Mouse (Mus musculus): ENCODE measurements around the gene Ablim1. TPM values are rescaled to one million over a fixed set of nuclear protein-coding genes. Genes with fewer than 3 reads are reported as not detected.
A peak's percentile ranks its signal among the peaks of the same experiment; 100 is the strongest.

Ablim1 gene
- polyA plus RNA-seq, 1 experiment from 2014 or later, result 11.6 TPM

- Histone ChIP-seq H3K27ac (ENCODE audit: low read depth, low read length) (no peak overlapping the region), H3K4me2 (no peak overlapping the region), H3K36me3 (ENCODE audit: control insufficient read depth, insufficient read depth, low read length) (no peaks in the 10 kb centered on the region), H3K27me3 (replicated peaks; ENCODE audit: control insufficient read depth, insufficient read depth, low read length) (no peaks in the 10 kb centered on the region), H3K9ac (ENCODE audit: low read depth, low read length) (no peak overlapping the region), H3K9me3 (ENCODE audit: control insufficient read depth, low read length) (no peaks in the 10 kb centered on the region), H3K4me1 (replicated peaks; ENCODE audit: control insufficient read depth, insufficient read depth, low read length) (no peaks in the 10 kb centered on the region), H3K4me3 (ENCODE audit: low read depth, low read length) (no peak overlapping the region)
- 75% methylated on average over 6 of the region's 6 CpGs for WGBS
- DNase-seq (ENCODE audit: low spot score) (no peak), ATAC-seq (replicated peaks; ENCODE audit: low FRiP score) (no peak)
These were observed 285.3 kb downstream of the Ablim1 start for GRCm38 (mm10) chr19:57029461-57029860.

GRCm38 (mm10) chr19:57028327-57029179 is 286.2 kb downstream of the Ablim1 start:
- ATAC-seq (replicated peaks; ENCODE audit: low FRiP score), result no peak
- DNase-seq (ENCODE audit: low spot score), result no peak
- Histone ChIP-seq H3K4me1 (replicated peaks; ENCODE audit: control insufficient read depth, insufficient read depth, low read length) (no peaks in the 10 kb centered on the region), H3K9ac (ENCODE audit: low read depth, low read length) (no peak overlapping the region), H3K4me2 (no peak overlapping the region), H3K27ac (ENCODE audit: low read depth, low read length) (no peak overlapping the region), H3K4me3 (ENCODE audit: low read depth, low read length) (no peak overlapping the region), H3K36me3 (ENCODE audit: control insufficient read depth, insufficient read depth, low read length) (no peaks in the 10 kb centered on the region), H3K27me3 (replicated peaks; ENCODE audit: control insufficient read depth, insufficient read depth, low read length) (no peaks in the 10 kb centered on the region), H3K9me3 (ENCODE audit: control insufficient read depth, low read length) (no peaks in the 10 kb centered on the region)
- 63% methylated on average over 8 of the region's 8 CpGs for WGBS

GRCm38 (mm10) chr19:57026501-57026900 is 288.2 kb downstream of the Ablim1 start:
- Histone ChIP-seq H3K27ac (ENCODE audit: low read depth, low read length) (no peak overlapping the region), H3K27me3 (replicated peaks; ENCODE audit: control insufficient read depth, insufficient read depth, low read length) (no peaks in the 10 kb centered on the region), H3K9me3 (ENCODE audit: control insufficient read depth, low read length) (no peaks in the 10 kb centered on the region), H3K36me3 (ENCODE audit: control insufficient read depth, insufficient read depth, low read length) (no peaks in the 10 kb centered on the region), H3K4me2 (no peak overlapping the region), H3K9ac (ENCODE audit: low read depth, low read length) (no peak overlapping the region), H3K4me3 (ENCODE audit: low read depth, low read length) (no peak overlapping the region), H3K4me1 (replicated peaks; ENCODE audit: control insufficient read depth, insufficient read depth, low read length) (no peaks in the 10 kb centered on the region)
- ATAC-seq (replicated peaks; ENCODE audit: low FRiP score) (no peak), DNase-seq (ENCODE audit: low spot score) (no peak)
- 56% methylated on average over 4 of the region's 4 CpGs for WGBS

- WGBS, result 67% methylated on average over 8 of the region's 8 CpGs
- Histone ChIP-seq H3K36me3 (ENCODE audit: control insufficient read depth, insufficient read depth, low read length) (no peaks in the 10 kb centered on the region), H3K9me3 (ENCODE audit: control insufficient read depth, low read length) (no peaks in the 10 kb centered on the region), H3K9ac (ENCODE audit: low read depth, low read length) (no peak overlapping the region), H3K4me3 (ENCODE audit: low read depth, low read length) (no peak overlapping the region), H3K4me2 (no peak overlapping the region), H3K27me3 (replicated peaks; ENCODE audit: control insufficient read depth, insufficient read depth, low read length) (no peaks in the 10 kb centered on the region; the same call in 1 of the 2 replicates), H3K4me1 (replicated peaks; ENCODE audit: control insufficient read depth, insufficient read depth, low read length) (peaks cover 4% of the 10 kb centered on the region; the same call in 1 of the 2 replicates), H3K27ac (ENCODE audit: low read depth, low read length) (no peak overlapping the region)
- ATAC-seq (replicated peaks; ENCODE audit: low FRiP score) (no peak), DNase-seq (ENCODE audit: low spot score) (no peak)
These were observed 296.9 kb downstream of the Ablim1 start for GRCm38 (mm10) chr19:57017785-57018179.

- WGBS, result 32% methylated on average over 15 of the region's 15 CpGs
- H3K9ac ChIP-seq (ENCODE audit: low read depth, low read length), result no peak overlapping the region
- H3K4me2 ChIP-seq, result 0 out of 2 replicates have a peak overlapping the region, but pooled peaks have one; percentile 20
- ATAC-seq (replicated peaks; ENCODE audit: low FRiP score) (no peak), DNase-seq (ENCODE audit: low spot score) (no peak)
- H3K4me3 ChIP-seq (ENCODE audit: low read depth, low read length), result no peak overlapping the region
- peaks cover 4% of the 10 kb centered on the region; the same call in 1 of the 2 replicates for H3K4me1 ChIP-seq (replicated peaks; ENCODE audit: control insufficient read depth, insufficient read depth, low read length)
- no peaks in the 10 kb centered on the region; the same call in 1 of the 2 replicates for H3K27me3 ChIP-seq (replicated peaks; ENCODE audit: control insufficient read depth, insufficient read depth, low read length)
- no peaks in the 10 kb centered on the region for H3K9me3 ChIP-seq (ENCODE audit: control insufficient read depth, low read length)
- H3K27ac ChIP-seq (ENCODE audit: low read depth, low read length), result no peak overlapping the region
- no peaks in the 10 kb centered on the region for H3K36me3 ChIP-seq (ENCODE audit: control insufficient read depth, insufficient read depth, low read length)
These were observed 297.5 kb downstream of the Ablim1 start for GRCm38 (mm10) chr19:57016995-57017784.

- Histone ChIP-seq H3K9ac (ENCODE audit: low read depth, low read length) (no peak overlapping the region), H3K36me3 (ENCODE audit: control insufficient read depth, insufficient read depth, low read length) (no peaks in the 10 kb centered on the region), H3K4me2 (no peak overlapping the region), H3K27me3 (replicated peaks; ENCODE audit: control insufficient read depth, insufficient read depth, low read length) (no peaks in the 10 kb centered on the region; the same call in 1 of the 2 replicates), H3K9me3 (ENCODE audit: control insufficient read depth, low read length) (no peaks in the 10 kb centered on the region), H3K4me3 (ENCODE audit: low read depth, low read length) (no peak overlapping the region), H3K4me1 (replicated peaks; ENCODE audit: control insufficient read depth, insufficient read depth, low read length) (peaks cover 4% of the 10 kb centered on the region; the same call in 1 of the 2 replicates), H3K27ac (ENCODE audit: low read depth, low read length) (no peak overlapping the region)
- 75% methylated on average over 3 of the region's 3 CpGs for WGBS
- ATAC-seq (replicated peaks; ENCODE audit: low FRiP score), result no peak
- DNase-seq (ENCODE audit: low spot score), result no peak
These were observed 299.9 kb downstream of the Ablim1 start for GRCm38 (mm10) chr19:57014808-57015207.

- WGBS, result 65% methylated on average over 6 of the region's 6 CpGs
- no peak overlapping the region for H3K4me3 ChIP-seq (ENCODE audit: low read depth, low read length)
- ATAC-seq (replicated peaks; ENCODE audit: low FRiP score), result no peak
These were observed 301.4 kb downstream of the Ablim1 start for GRCm38 (mm10) chr19:57013271-57013677.

GRCm38 (mm10) chr19:57012068-57012467 is 302.7 kb downstream of the Ablim1 start:
- H3K9ac ChIP-seq (ENCODE audit: low read depth, low read length), result no peak overlapping the region
- H3K4me2 ChIP-seq, result no peak overlapping the region
- H3K4me1 ChIP-seq (replicated peaks; ENCODE audit: control insufficient read depth, insufficient read depth, low read length), result peaks cover 4% of the 10 kb centered on the region; the same call in 1 of the 2 replicates
- DNase-seq (ENCODE audit: low spot score), result no peak
- H3K27ac ChIP-seq (ENCODE audit: low read depth, low read length), result no peak overlapping the region
- ATAC-seq (replicated peaks; ENCODE audit: low FRiP score), result no peak
- H3K4me3 ChIP-seq (ENCODE audit: low read depth, low read length), result no peak overlapping the region
- 34% methylated on average over 3 of the region's 3 CpGs for WGBS
- peaks cover 22% of the 10 kb centered on the region for H3K27me3 ChIP-seq (replicated peaks; ENCODE audit: control insufficient read depth, insufficient read depth, low read length)
- H3K36me3 ChIP-seq (ENCODE audit: control insufficient read depth, insufficient read depth, low read length), result no peaks in the 10 kb centered on the region
- no peaks in the 10 kb centered on the region for H3K9me3 ChIP-seq (ENCODE audit: control insufficient read depth, low read length)

More at GRCm38 (mm10) chr19:57013271-57013677, 301.4 kb downstream of the Ablim1 start:
- DNase-seq (ENCODE audit: low spot score), result no peak
- Histone ChIP-seq H3K4me1 (replicated peaks; ENCODE audit: control insufficient read depth, insufficient read depth, low read length) (peaks cover 4% of the 10 kb centered on the region; the same call in 1 of the 2 replicates), H3K9me3 (ENCODE audit: control insufficient read depth, low read length) (no peaks in the 10 kb centered on the region), H3K27ac (ENCODE audit: low read depth, low read length) (no peak overlapping the region), H3K4me2 (no peak overlapping the region), H3K27me3 (replicated peaks; ENCODE audit: control insufficient read depth, insufficient read depth, low read length) (peaks cover 10% of the 10 kb centered on the region), H3K9ac (ENCODE audit: low read depth, low read length) (no peak overlapping the region), H3K36me3 (ENCODE audit: control insufficient read depth, insufficient read depth, low read length) (no peaks in the 10 kb centered on the region)
